Mouse (Mus musculus): ENCODE measurements around the gene Tmem132c.
"Not testable (repeated sequence)": the region's sequence is repeated elsewhere in the genome, so short reads cannot be mapped to it uniquely, and the experiment has no call there.

Gene Tmem132c

GRCm38 (mm10) chr5:127344721-127345120, 103.1 kb downstream of the Tmem132c start:
- no peak for DNase-seq (ENCODE audit: low spot score)

- DNase-seq (ENCODE audit: low spot score) = no peak
Observed at GRCm38 (mm10) chr5:127346364-127346763, 104.8 kb downstream of the Tmem132c start.

- DNase-seq (ENCODE audit: low spot score) = no peak
Observed at GRCm38 (mm10) chr5:127347053-127347748, 105.6 kb downstream of the Tmem132c start.

GRCm38 (mm10) chr5:127349221-127350065, 107.8 kb downstream of the Tmem132c start:
- DNase-seq (ENCODE audit: low spot score) = no peak

GRCm38 (mm10) chr5:127353002-127353401, 111.4 kb downstream of the Tmem132c start:
- peak; percentile 18 for DNase-seq (ENCODE audit: low spot score)

- no peak for DNase-seq (ENCODE audit: low spot score)
Observed at GRCm38 (mm10) chr5:127355836-127356235, 114.2 kb downstream of the Tmem132c start.

GRCm38 (mm10) chr5:127357878-127358277, 116.3 kb downstream of the Tmem132c start:
- DNase-seq (ENCODE audit: low spot score) = not testable (repeated sequence)

GRCm38 (mm10) chr5:127361145-127361544, 119.5 kb downstream of the Tmem132c start:
- DNase-seq (ENCODE audit: low spot score) = no peak

GRCm38 (mm10) chr5:127365061-127365460, 123.5 kb downstream of the Tmem132c start:
- DNase-seq (ENCODE audit: low spot score) = no peak

GRCm38 (mm10) chr5:127368191-127368590, 126.6 kb downstream of the Tmem132c start:
- no peak for DNase-seq (ENCODE audit: low spot score)

GRCm38 (mm10) chr5:127369812-127370211, 128.2 kb downstream of the Tmem132c start:
- no peak for DNase-seq (ENCODE audit: low spot score)

- no peak for DNase-seq (ENCODE audit: low spot score)
Observed at GRCm38 (mm10) chr5:127370503-127370902, 128.9 kb downstream of the Tmem132c start.

GRCm38 (mm10) chr5:127374251-127374650, 132.6 kb downstream of the Tmem132c start:
- DNase-seq (ENCODE audit: low spot score) = no peak

GRCm38 (mm10) chr5:127375654-127376053, 134.0 kb downstream of the Tmem132c start:
- no peak for DNase-seq (ENCODE audit: low spot score)

GRCm38 (mm10) chr5:127378521-127378920, 136.9 kb downstream of the Tmem132c start:
- no peak for DNase-seq (ENCODE audit: low spot score)

- no peak for DNase-seq (ENCODE audit: low spot score)
Observed at GRCm38 (mm10) chr5:127379351-127379750, 137.7 kb downstream of the Tmem132c start.

GRCm38 (mm10) chr5:127381216-127381615, 139.6 kb downstream of the Tmem132c start:
- peak; percentile 12 for DNase-seq (ENCODE audit: low spot score)

GRCm38 (mm10) chr5:127382571-127382970, 141.0 kb downstream of the Tmem132c start:
- no peak for DNase-seq (ENCODE audit: low spot score)

GRCm38 (mm10) chr5:127391187-127391586, 149.6 kb downstream of the Tmem132c start:
- no peak for DNase-seq (ENCODE audit: low spot score)

- no peak for DNase-seq (ENCODE audit: low spot score)
Observed at GRCm38 (mm10) chr5:127396889-127397288, 155.3 kb downstream of the Tmem132c start.

- DNase-seq (ENCODE audit: low spot score) = no peak
Observed at GRCm38 (mm10) chr5:127398010-127398409, 156.4 kb downstream of the Tmem132c start.

GRCm38 (mm10) chr5:127405391-127406000, 163.9 kb downstream of the Tmem132c start:
- DNase-seq (ENCODE audit: low spot score) = peak; percentile 29

Measured in testis, postnatal 14 days (tissue).